In the genomic region with DNA sequence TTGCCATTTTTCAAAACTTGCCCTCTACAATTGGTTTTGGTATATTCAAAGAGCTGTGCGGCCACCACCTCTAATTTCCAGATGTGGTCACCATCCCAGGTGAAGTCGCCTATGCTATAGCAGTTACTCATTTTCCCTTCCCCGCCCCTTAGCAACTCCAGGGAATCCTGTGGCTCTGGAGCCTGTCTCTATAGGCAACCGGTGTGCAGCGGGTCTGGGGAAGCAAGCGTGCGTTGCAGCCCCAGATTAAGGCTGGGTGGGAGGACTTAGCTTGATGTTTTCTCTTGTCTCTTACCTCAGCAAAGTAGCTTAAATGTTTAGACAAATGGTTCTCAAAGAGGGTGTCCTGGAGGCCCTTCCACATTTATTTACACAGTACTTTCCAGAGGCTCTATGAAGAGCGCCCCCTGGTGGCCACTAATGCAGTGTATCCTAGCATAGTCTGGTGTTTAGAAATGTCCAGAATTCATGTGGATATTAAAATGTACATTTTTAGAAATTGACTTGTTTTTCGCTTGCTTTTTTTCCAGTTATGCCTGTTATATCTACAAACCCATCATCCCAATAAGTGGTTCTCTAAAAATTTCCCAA, we compare ENCODE assay signal across 8 mouse cellular contexts. TPM values are rescaled to one million over a fixed set of nuclear protein-coding genes. Genes with fewer than 3 reads are reported as not detected.
A peak's percentile ranks its signal among the peaks of the same experiment; 100 is the strongest.
DNase-seq lines count a peak whose midpoint lies in the region; ATAC-seq and TF ChIP-seq lines count a peak whose summit lies in the region.

No protein-coding gene starts in this region.

- H3K9ac ChIP-seq in forebrain, embryonic 12.5 days: no peak overlapping the region
- no peak overlapping the region for H3K9ac ChIP-seq in limb, embryonic 14.5 days (ENCODE audit: low read depth, low read length, severe bottlenecking)

- peaks cover 45% of the 10 kb centered on the region for H3K36me3 ChIP-seq in forebrain, embryonic 10.5 days (replicated peaks)
- peaks cover 21% of the 10 kb centered on the region for H3K36me3 ChIP-seq in forebrain, embryonic 12.5 days (replicated peaks)
- peaks cover 39% of the 10 kb centered on the region for H3K36me3 ChIP-seq in limb, embryonic 14.5 days (ENCODE audit: control insufficient read depth, insufficient read depth, low read length)

- H3K4me1 ChIP-seq in forebrain, embryonic 10.5 days: peaks cover 3% of the 10 kb centered on the region
- H3K4me1 ChIP-seq in forebrain, embryonic 12.5 days: peaks cover 2% of the 10 kb centered on the region; the same call in 1 of the 2 replicates
- H3K4me1 ChIP-seq in limb, embryonic 14.5 days (ENCODE audit: control insufficient read depth, insufficient read depth, low read length): no peaks in the 10 kb centered on the region; the same call in 1 of the 2 replicates

- no peak overlapping the region for H3K27ac ChIP-seq in forebrain, embryonic 10.5 days
- no peak overlapping the region for H3K27ac ChIP-seq in forebrain, embryonic 12.5 days
- H3K27ac ChIP-seq in left cerebral cortex, adult 2 months: no peak overlapping the region
- H3K27ac ChIP-seq in limb, embryonic 14.5 days (replicated peaks; ENCODE audit: low read depth, low read length): no peak overlapping the region

- ATAC-seq in forebrain, embryonic 12.5 days (ENCODE audit: low FRiP score): no peak
- ATAC-seq in common myeloid progenitor, adult 5-6 weeks (replicated peaks; ENCODE audit: low read depth, poor library complexity, severe bottlenecking): peak; percentile 76
- ATAC-seq in limb, embryonic 14.5 days (ENCODE audit: low FRiP score, low read depth): no peak

- peak; percentile 33 for DNase-seq in forebrain, embryonic 10.5 days (ENCODE audit: extremely low spot score, low spot score)
- DNase-seq in left cerebral cortex, adult 2 months (ENCODE audit: extremely low spot score in 1 of 2, low spot score in 2 of 2): peak in 1 of 2 experiments; percentile 52
- DNase-seq in left cerebral cortex, adult 11 months (ENCODE audit: low spot score): no peak
- peak; percentile 41 to 65 for DNase-seq in adrenal gland, adult 18-20 months (ENCODE audit: low spot score in 2 of 2)
- peak; percentile 38 for DNase-seq in limb, embryonic 14.5 days (ENCODE audit: low spot score)
- DNase-seq in retina, postnatal 1 day: peak; percentile 64

- no peak overlapping the region for H3K4me2 ChIP-seq in forebrain, embryonic 12.5 days
- no peak overlapping the region for H3K4me2 ChIP-seq in limb, embryonic 14.5 days (replicated peaks; ENCODE audit: low read depth, low read length, severe bottlenecking)

- no peak for TF ChIP-seq POLR2A in limb, embryonic 14.5 days (IDR thresholded peaks at IDR 0.05; ENCODE audit: borderline replicate concordance, extremely low read depth, insufficient read depth, insufficient read length)

- no peaks in the 10 kb centered on the region for H3K27me3 ChIP-seq in forebrain, embryonic 10.5 days (ENCODE audit: poor library complexity, severe bottlenecking)
- H3K27me3 ChIP-seq in forebrain, embryonic 12.5 days: no peaks in the 10 kb centered on the region
- H3K27me3 ChIP-seq in limb, embryonic 14.5 days (ENCODE audit: control insufficient read depth, insufficient read depth, low read length): no peaks in the 10 kb centered on the region

- H3K4me3 ChIP-seq in forebrain, embryonic 10.5 days: no peak overlapping the region
- no peak overlapping the region for H3K4me3 ChIP-seq in forebrain, embryonic 12.5 days (replicated peaks)
- H3K4me3 ChIP-seq in left cerebral cortex, adult 2 months: no peak overlapping the region
- H3K4me3 ChIP-seq in limb, embryonic 14.5 days (replicated peaks; ENCODE audit: low read length): no peak overlapping the region

- intact Hi-C loops in left cerebral cortex, adult 2 months (cut with DNase I): no loop called here

- H3K9me3 ChIP-seq in forebrain, embryonic 10.5 days: peaks cover 5% of the 10 kb centered on the region; the same call in 1 of the 2 replicates
- H3K9me3 ChIP-seq in forebrain, embryonic 12.5 days: 0 out of 2 replicates have a peak, but pooled peaks cover 4% of the 10 kb centered on the region
- no peaks in the 10 kb centered on the region for H3K9me3 ChIP-seq in limb, embryonic 14.5 days (ENCODE audit: control insufficient read depth, low read length)

- WGBS in forebrain, embryonic 10.5 days: 70% methylated on average over 9 of the region's 9 CpGs
- 67% methylated on average over 9 of the region's 9 CpGs for WGBS in forebrain, embryonic 12.5 days
- 74% methylated on average over 9 of the region's 9 CpGs for WGBS in limb, embryonic 14.5 days

- peak; percentile 91 for TF ChIP-seq CTCF in left cerebral cortex, adult 2 months (IDR thresholded peaks at IDR 0.05)

RNA-seq across cellular contexts. Expression of gene Leprot, which starts 16.7 kb away (rescaled TPM):
- polyA plus RNA-seq in forebrain, embryonic 10.5 days (2016; fragmentation: Nextera tagmentation; extraction: Ambion mirVana): 55.1 and 56.8 TPM in 2 replicates
- 62.8 and 63.9 TPM in 2 replicates for polyA plus RNA-seq in forebrain, embryonic 12.5 days (2016; fragmentation: Nextera tagmentation; extraction: Ambion mirVana)
- total RNA-seq in left cerebral cortex, adult 2 months (2021): 10 to 100 TPM; 23.5 to 26.4 TPM
- total RNA-seq in adrenal gland, adult 18-20 months (2021): 10 to 100 TPM; 45.0 to 74.5 TPM
- total RNA-seq in common myeloid progenitor, adult 5-6 weeks (2017): 63.1 and 72.8 TPM in 2 replicates
- 98.6 and 104 TPM in 2 replicates for polyA plus RNA-seq in limb, embryonic 14.5 days (2012; rRNA removed)
- polyA plus RNA-seq in limb, embryonic 14.5 days (2014; fragmentation: Nextera tagmentation; extraction: Ambion mirVana): 102 and 111 TPM in 2 replicates

RNA-seq across cellular contexts. Expression of gene Lepr, which starts 52.9 kb away (rescaled TPM):
- polyA plus RNA-seq in forebrain, embryonic 10.5 days (2016; fragmentation: Nextera tagmentation; extraction: Ambion mirVana): 0.71 and 0.72 TPM in 2 replicates
- 1.8 and 2.0 TPM in 2 replicates for polyA plus RNA-seq in forebrain, embryonic 12.5 days (2016; fragmentation: Nextera tagmentation; extraction: Ambion mirVana)
- total RNA-seq in left cerebral cortex, adult 2 months (2021): 1 to 10 TPM; 3.8 to 4.8 TPM
- total RNA-seq in adrenal gland, adult 18-20 months (2021): 10 to 100 TPM in 1 of 2 experiments, 1 to 10 TPM in 1; 9.4 to 13.4 TPM
- 0.32 TPM in 1 of 2 replicates, not detected in the other for total RNA-seq in common myeloid progenitor, adult 5-6 weeks (2017)
- polyA plus RNA-seq in limb, embryonic 14.5 days (2012; rRNA removed): 10.3 and 13.0 TPM in 2 replicates
- polyA plus RNA-seq in limb, embryonic 14.5 days (2014; fragmentation: Nextera tagmentation; extraction: Ambion mirVana): 12.8 and 16.1 TPM in 2 replicates
